Mouse (Mus musculus) heart, adult 2 months (tissue): Measurements from ENCODE around the gene Rpia.

ENCODE experiments used
- CTCF ChIP-seq: fragments of 200-600 bp; IDR thresholded peaks from 2 replicates; pipeline ENCODE4 v1.8.1; 2022; ENCODE audit warnings: antibody characterized with exemption, mild to moderate bottlenecking, moderate library complexity
- EP300 ChIP-seq: fragments of 200-500 bp; IDR thresholded peaks from 2 replicates; pipeline ENCODE4 v1.6.1; 2011; ENCODE audit warnings: low read depth, low read length, control low read depth; ENCODE audit not compliant: insufficient read depth

GRCm38 (mm10) chr6:70815471-70815870, 23.4 kb upstream of the Rpia start:
- TF ChIP-seq EP300 (no peak), CTCF (no peak)
